Comparison of ENCODE assay signal across 27 mouse cellular contexts in genomic region chr11:24347225-24347624, GRCm38 (mm10).
DNase-seq lines count a peak whose midpoint lies in the region; ATAC-seq and TF ChIP-seq lines count a peak whose summit lies in the region.
"Had no signal": no experiment of that assay in that cellular context is flagged by ENCODE, and none has a peak within 500 bp of the region (broad histone marks: within the 10 kb centered on the region; RNA-seq: fewer than 3 reads in every experiment).

No protein-coding gene starts in this region.

- no peak overlapping the region for H3K27ac ChIP-seq in forebrain, embryonic 15.5 days (replicated peaks)
- no peak overlapping the region for H3K27ac ChIP-seq in forebrain, embryonic 12.5 days
- H3K27ac ChIP-seq in hindbrain, postnatal 0 days: no peak overlapping the region
- H3K27ac ChIP-seq in hindbrain, embryonic 13.5 days: no peak overlapping the region
- no peak overlapping the region for H3K27ac ChIP-seq in neural tube, embryonic 12.5 days
- no peak overlapping the region for H3K27ac ChIP-seq in neural tube, embryonic 15.5 days (replicated peaks)
- H3K27ac ChIP-seq: embryonic facial prominence, embryonic 12.5 days; kidney, embryonic 15.5 days; limb, embryonic 13.5 days; liver, embryonic 13.5 days had no signal

- H3K4me2 ChIP-seq in forebrain, embryonic 15.5 days (replicated peaks): no peak overlapping the region
- no peak overlapping the region; the same call in 1 of the 2 replicates for H3K4me2 ChIP-seq in forebrain, embryonic 12.5 days
- H3K4me2 ChIP-seq in hindbrain, postnatal 0 days (ENCODE audit: low read depth, low read length): no peak overlapping the region
- H3K4me2 ChIP-seq in hindbrain, embryonic 13.5 days: no peak overlapping the region
- H3K4me2 ChIP-seq in neural tube, embryonic 12.5 days (replicated peaks): no peak overlapping the region
- peak overlapping the region; percentile 9; the same call in 1 of the 2 replicates for H3K4me2 ChIP-seq in neural tube, embryonic 15.5 days
- H3K4me2 ChIP-seq: embryonic facial prominence, embryonic 12.5 days; heart, embryonic 11.5 days; kidney, embryonic 15.5 days; limb, embryonic 13.5 days; liver, embryonic 13.5 days had no signal

- peaks cover 15% of the 10 kb centered on the region for H3K4me1 ChIP-seq in forebrain, embryonic 15.5 days
- peaks cover 23% of the 10 kb centered on the region for H3K4me1 ChIP-seq in forebrain, embryonic 12.5 days
- H3K4me1 ChIP-seq in hindbrain, postnatal 0 days (ENCODE audit: insufficient read depth, low read length): no peaks in the 10 kb centered on the region
- peaks cover 17% of the 10 kb centered on the region for H3K4me1 ChIP-seq in hindbrain, embryonic 13.5 days (replicated peaks)
- H3K4me1 ChIP-seq in neural tube, embryonic 12.5 days: peaks cover 12% of the 10 kb centered on the region; the same call in 1 of the 2 replicates
- peaks cover 11% of the 10 kb centered on the region for H3K4me1 ChIP-seq in neural tube, embryonic 15.5 days
- H3K4me1 ChIP-seq: liver, embryonic 13.5 days had no signal

- no peak overlapping the region for H3K9ac ChIP-seq in forebrain, embryonic 15.5 days (replicated peaks)
- H3K9ac ChIP-seq in forebrain, embryonic 12.5 days: no peak overlapping the region
- H3K9ac ChIP-seq in hindbrain, postnatal 0 days (replicated peaks; ENCODE audit: low read length): no peak overlapping the region
- no peak overlapping the region for H3K9ac ChIP-seq in hindbrain, embryonic 13.5 days
- H3K9ac ChIP-seq in neural tube, embryonic 12.5 days: no peak overlapping the region
- H3K9ac ChIP-seq in neural tube, embryonic 15.5 days (replicated peaks): no peak overlapping the region
- H3K9ac ChIP-seq: embryonic facial prominence, embryonic 12.5 days; kidney, embryonic 15.5 days; limb, embryonic 13.5 days; liver, embryonic 13.5 days had no signal

- H3K36me3 ChIP-seq in forebrain, embryonic 15.5 days: no peaks in the 10 kb centered on the region
- H3K36me3 ChIP-seq in forebrain, embryonic 12.5 days (replicated peaks): no peaks in the 10 kb centered on the region
- H3K36me3 ChIP-seq in hindbrain, postnatal 0 days (ENCODE audit: insufficient read depth, low read length): no peaks in the 10 kb centered on the region
- H3K36me3 ChIP-seq in hindbrain, embryonic 13.5 days: no peaks in the 10 kb centered on the region
- H3K36me3 ChIP-seq in neural tube, embryonic 12.5 days: no peaks in the 10 kb centered on the region
- no peaks in the 10 kb centered on the region for H3K36me3 ChIP-seq in neural tube, embryonic 15.5 days
- H3K36me3 ChIP-seq: embryonic facial prominence, embryonic 12.5 days; G1E; kidney, embryonic 15.5 days; limb, embryonic 13.5 days; liver, embryonic 13.5 days had no signal

- H3K9me3 ChIP-seq in forebrain, embryonic 15.5 days: no peaks in the 10 kb centered on the region
- H3K9me3 ChIP-seq in forebrain, embryonic 12.5 days: no peaks in the 10 kb centered on the region
- no peaks in the 10 kb centered on the region for H3K9me3 ChIP-seq in hindbrain, postnatal 0 days (ENCODE audit: low read length)
- H3K9me3 ChIP-seq in hindbrain, embryonic 13.5 days: no peaks in the 10 kb centered on the region
- no peaks in the 10 kb centered on the region for H3K9me3 ChIP-seq in neural tube, embryonic 12.5 days
- H3K9me3 ChIP-seq in neural tube, embryonic 15.5 days (replicated peaks): no peaks in the 10 kb centered on the region
- H3K9me3 ChIP-seq: embryonic facial prominence, embryonic 12.5 days; G1E; kidney, embryonic 15.5 days; limb, embryonic 13.5 days; liver, embryonic 13.5 days had no signal

- 15% methylated on average over 12 of the region's 12 CpGs for WGBS in forebrain, embryonic 15.5 days
- WGBS in forebrain, embryonic 12.5 days: 28% methylated on average over 12 of the region's 12 CpGs
- WGBS in hindbrain, postnatal 0 days: 17% methylated on average over 12 of the region's 12 CpGs
- WGBS in hindbrain, embryonic 13.5 days: 28% methylated on average over 12 of the region's 12 CpGs
- WGBS in neural tube, embryonic 12.5 days: 24% methylated on average over 12 of the region's 12 CpGs
- 15% methylated on average over 12 of the region's 12 CpGs for WGBS in neural tube, embryonic 15.5 days

- 0 out of 2 replicates have a peak, but pooled peaks have one; percentile 26 for ATAC-seq in forebrain, embryonic 15.5 days (replicated peaks)
- no peak for ATAC-seq in forebrain, embryonic 12.5 days (ENCODE audit: low FRiP score)
- ATAC-seq in hindbrain, postnatal 0 days: 0 out of 2 replicates have a peak, but pooled peaks have one; percentile 38
- ATAC-seq in hindbrain, embryonic 13.5 days (ENCODE audit: low FRiP score): no peak
- 0 out of 2 replicates have a peak, but pooled peaks have one; percentile 41 for ATAC-seq in neural tube, embryonic 12.5 days (ENCODE audit: low FRiP score, low read depth)
- ATAC-seq in neural tube, embryonic 15.5 days (ENCODE audit: low FRiP score): no peak
- ATAC-seq: Patski had no signal

- no peak overlapping the region for H3K4me3 ChIP-seq in forebrain, embryonic 15.5 days
- no peak overlapping the region for H3K4me3 ChIP-seq in forebrain, embryonic 12.5 days (replicated peaks)
- no peak overlapping the region for H3K4me3 ChIP-seq in hindbrain, postnatal 0 days (ENCODE audit: low read length)
- H3K4me3 ChIP-seq in hindbrain, embryonic 13.5 days: no peak overlapping the region
- H3K4me3 ChIP-seq in neural tube, embryonic 12.5 days: no peak overlapping the region
- H3K4me3 ChIP-seq in neural tube, embryonic 15.5 days (replicated peaks): no peak overlapping the region
- H3K4me3 ChIP-seq: embryonic facial prominence, embryonic 12.5 days; kidney, embryonic 15.5 days; limb, embryonic 13.5 days; liver, embryonic 13.5 days had no signal

- H3K27me3 ChIP-seq in forebrain, embryonic 15.5 days: no peaks in the 10 kb centered on the region
- no peaks in the 10 kb centered on the region for H3K27me3 ChIP-seq in forebrain, embryonic 12.5 days
- no peaks in the 10 kb centered on the region for H3K27me3 ChIP-seq in hindbrain, postnatal 0 days (ENCODE audit: insufficient read depth, low read length)
- 0 out of 2 replicates have a peak, but pooled peaks cover 9% of the 10 kb centered on the region for H3K27me3 ChIP-seq in hindbrain, embryonic 13.5 days
- no peaks in the 10 kb centered on the region for H3K27me3 ChIP-seq in neural tube, embryonic 12.5 days (replicated peaks)
- no peaks in the 10 kb centered on the region for H3K27me3 ChIP-seq in neural tube, embryonic 15.5 days (replicated peaks)
- H3K27me3 ChIP-seq: CH12.LX; embryonic facial prominence, embryonic 12.5 days; kidney, embryonic 15.5 days; limb, embryonic 13.5 days; liver, embryonic 13.5 days had no signal

- DNase-seq in hindbrain, postnatal 0 days (ENCODE audit: low spot score): peak; percentile 27
- DNase-seq in neural tube, embryonic 10.5 days (ENCODE audit: extremely low spot score, low spot score): no peak
- DNase-seq: B cell, adult 2 months; cerebellum, adult 18-20 months; cerebellum, postnatal 14 days; heart, postnatal 10 days; kidney, adult 11 months; kidney, postnatal 36 days; layer of hippocampus, postnatal 36 days; liver, embryonic 13.5 days; lung, adult 2 months; lung, postnatal 36 days; right cerebral cortex, adult 18-20 months; right cerebral cortex, postnatal 4 days; thymus, adult 2 months had no signal

- TF ChIP-seq CTCF in hindbrain, postnatal 0 days (IDR thresholded peaks at IDR 0.05; ENCODE audit: low read depth): no peak

Comparison
In these comparisons a context has a peak if more than half of its experiments do, and no peak if none do; other contexts are left out.
1. ATAC-seq: peak in forebrain, embryonic 15.5 days (single experiment), hindbrain, postnatal 0 days (single experiment) and neural tube, embryonic 12.5 days (single experiment); none in forebrain, embryonic 12.5 days (single experiment), hindbrain, embryonic 13.5 days (single experiment) and neural tube, embryonic 15.5 days (single experiment).